Mouse (Mus musculus) right cerebral cortex, postnatal 14 days (tissue): ENCODE data around the gene Cox7b2.
"Not testable (repeated sequence)": the region's sequence is repeated elsewhere in the genome, so short reads cannot be mapped to it uniquely, and the experiment has no call there.

Experiments
- DNase-seq: peaks from one replicate; pipeline ENCODE4 v3.0.0; 2022

The Cox7b2 gene

GRCm38 (mm10) chr5:71548079-71548478 is at the start of gene Cox7b2:
Gene Cox7b2, minus strand, starts transcription at chr5:71548205.
- DNase-seq: no peak

- no peak for DNase-seq
Observed at GRCm38 (mm10) chr5:71595321-71595720, 47.3 kb upstream of the Cox7b2 start.

GRCm38 (mm10) chr5:71593745-71594255 is 45.8 kb upstream of the Cox7b2 start:
- DNase-seq: no peak

- no peak for DNase-seq
Observed at GRCm38 (mm10) chr5:71571646-71572237, 23.7 kb upstream of the Cox7b2 start.

- DNase-seq: no peak
Observed at GRCm38 (mm10) chr5:71545554-71545953, 2.5 kb downstream of the Cox7b2 start.

GRCm38 (mm10) chr5:71525486-71525885 is 22.5 kb downstream of the Cox7b2 start:
- DNase-seq: not testable (repeated sequence)

- peak; percentile 77 for DNase-seq
Observed at GRCm38 (mm10) chr5:71502058-71502678, 45.8 kb downstream of the Cox7b2 start.

GRCm38 (mm10) chr5:71495621-71496020 is 52.4 kb downstream of the Cox7b2 start:
- DNase-seq: peak; percentile 4

- no peak for DNase-seq
Observed at GRCm38 (mm10) chr5:71456957-71457356, 91.0 kb downstream of the Cox7b2 start.

GRCm38 (mm10) chr5:71440174-71440573 is 107.8 kb downstream of the Cox7b2 start:
- DNase-seq: no peak
